Mouse (Mus musculus) heart, embryonic 13.5 days (tissue): ENCODE results near the gene Noxo1. TPM values are rescaled to one million over a fixed set of nuclear protein-coding genes. Genes with fewer than 3 reads are reported as not detected.
"Not testable (repeated sequence)": the region's sequence is repeated elsewhere in the genome, so short reads cannot be mapped to it uniquely, and the experiment has no call there.

Experiments
- ATAC-seq: fragments of 200-750 bp; cut with Nextera tagmentation; 2 replicates; pipeline ENCODE4 v1.8.0; 2017; ENCODE audit warnings: moderate TSS enrichment; ENCODE audit not compliant: insufficient number of reproducible peaks, low FRiP score, low TSS enrichment; ENCODE audit errors: extremely low read depth
- H3K27ac ChIP-seq: fragments of 300-500 bp; sonication (generic); replicated peaks from 2 replicates; pipeline ENCODE4 v1.5.1; 2015; ENCODE audit warnings: moderate library complexity, mild to moderate bottlenecking, inconsistent platforms
- H3K27me3 ChIP-seq: fragments of 300-500 bp; sonication (generic); replicated peaks from 2 replicates; pipeline ENCODE4 v1.6.1; 2015; ENCODE audit warnings: mild to moderate bottlenecking, inconsistent platforms
- H3K36me3 ChIP-seq: fragments of 300-500 bp; sonication (generic); 2 replicates; pipeline ENCODE4 v1.6.1; 2015; ENCODE audit warnings: mild to moderate bottlenecking, inconsistent platforms
- H3K4me1 ChIP-seq: fragments of 300-500 bp; sonication (generic); 2 replicates; pipeline ENCODE4 v1.6.1; 2015; ENCODE audit warnings: inconsistent platforms
- H3K4me2 ChIP-seq: fragments of 300-500 bp; sonication (generic); 2 replicates; pipeline ENCODE4 v1.6.1; 2015; ENCODE audit warnings: inconsistent platforms, mild to moderate bottlenecking, moderate library complexity
- H3K4me3 ChIP-seq: fragments of 300-500 bp; sonication (generic); 2 replicates; pipeline ENCODE4 v1.5.1; 2015; ENCODE audit warnings: moderate library complexity, mild to moderate bottlenecking, inconsistent platforms
- H3K9ac ChIP-seq: fragments of 300-500 bp; sonication (generic); 2 replicates; pipeline ENCODE4 v1.6.1; 2015; ENCODE audit warnings: inconsistent platforms, mild to moderate bottlenecking, moderate library complexity
- H3K9me3 ChIP-seq: fragments of 300-500 bp; sonication (generic); 2 replicates; pipeline ENCODE4 v1.6.1; 2016; ENCODE audit warnings: inconsistent platforms
- WGBS: fragments of 180-500 bp; shearing (Covaris S2); methylation state at CpG from one replicate; pipeline ENCODE4 v1.1.7; 2015; ENCODE audit warnings: mixed read lengths; 5-methylcytosine and 5-hydroxymethylcytosine counted together
- polyA plus RNA-seq: library from polyadenylated mRNA; unstranded; fragments of >200 nt; fragmentation: Nextera tagmentation; extraction: Ambion mirVana; gene quantifications from 2 replicates; pipeline ENCODE4 v1.2.1, GENCODE M21; 2015

Noxo1 gene
- polyA plus RNA-seq, 1 experiment from 2014 or later = 1.1 TPM

- H3K9ac ChIP-seq = peak within 1 kb of the TSS; percentile 63
- peak within 1 kb of the TSS; percentile 49 for H3K4me3 ChIP-seq
- peak within 1 kb of the TSS; percentile 72 for H3K4me2 ChIP-seq
- no peak within 1 kb of the TSS for H3K27ac ChIP-seq
- peaks cover 73% of the 10 kb centered on the region for H3K27me3 ChIP-seq
- H3K36me3 ChIP-seq = no peaks in the 10 kb centered on the region
- ATAC-seq = no peak
- 2% methylated on average over 47 of the region's 47 CpGs for WGBS
- H3K9me3 ChIP-seq = no peaks in the 10 kb centered on the region
- peaks cover 18% of the 10 kb centered on the region for H3K4me1 ChIP-seq
Measured at GRCm38 (mm10) chr17:24658017-24658758, 37.8 kb upstream of the Noxo1 start, which contains the start of gene Npw. Gene Npw (minus strand): TSS chr17:24658457.

- H3K27me3 ChIP-seq = peaks cover 14% of the 10 kb centered on the region
- not testable (repeated sequence) for H3K9me3 ChIP-seq, H3K9ac ChIP-seq, H3K27ac ChIP-seq, H3K4me3 ChIP-seq, H3K36me3 ChIP-seq, ATAC-seq, H3K4me2 ChIP-seq
- peaks cover 27% of the 10 kb centered on the region for H3K4me1 ChIP-seq
- 61% methylated on average over 7 of the region's 7 CpGs for WGBS
Measured at GRCm38 (mm10) chr17:24667011-24667410, 29.0 kb upstream of the Noxo1 start.

- no peaks in the 10 kb centered on the region for H3K36me3 ChIP-seq
- H3K9ac ChIP-seq = no peak overlapping the region
- ATAC-seq = no peak
- WGBS = 22% methylated on average over 6 of the region's 6 CpGs
- H3K4me1 ChIP-seq = peaks cover 31% of the 10 kb centered on the region
- no peaks in the 10 kb centered on the region for H3K9me3 ChIP-seq
- H3K27ac ChIP-seq = no peak overlapping the region
- no peak overlapping the region for H3K4me3 ChIP-seq
- peaks cover 11% of the 10 kb centered on the region for H3K27me3 ChIP-seq
- no peak overlapping the region for H3K4me2 ChIP-seq
Measured at GRCm38 (mm10) chr17:24667416-24667815, 28.6 kb upstream of the Noxo1 start.

- Histone ChIP-seq H3K4me2 (peak overlapping the region; percentile 85), H3K4me1 (peaks cover 44% of the 10 kb centered on the region), H3K9ac (peak overlapping the region; percentile 98), H3K27ac (peak overlapping the region; percentile 85), H3K4me3 (peak overlapping the region; percentile 87)
- not testable (repeated sequence) for ATAC-seq, H3K9me3 ChIP-seq, H3K27me3 ChIP-seq, H3K36me3 ChIP-seq
- 9% methylated on average over 15 of the region's 15 CpGs for WGBS
Measured at GRCm38 (mm10) chr17:24669214-24669544, 26.9 kb upstream of the Noxo1 start.

- Histone ChIP-seq H3K4me3 (peak within 1 kb of the TSS; percentile 87), H3K36me3 (peaks cover 3% of the 10 kb centered on the region; the same call in 1 of the 2 replicates), H3K27ac (peak within 1 kb of the TSS; percentile 85), H3K9me3 (no peaks in the 10 kb centered on the region), H3K27me3 (0 out of 2 replicates have a peak, but pooled peaks cover 8% of the 10 kb centered on the region), H3K4me1 (peaks cover 46% of the 10 kb centered on the region), H3K9ac (peak within 1 kb of the TSS; percentile 98), H3K4me2 (peak within 1 kb of the TSS; percentile 85)
- under 1% methylated on average over 67 of the region's 80 CpGs for WGBS
- peak; percentile 97 for ATAC-seq
Measured at GRCm38 (mm10) chr17:24669545-24670245, 26.3 kb upstream of the Noxo1 start, which contains the start of gene Zfp598. Gene Zfp598 (plus strand): TSS chr17:24669687.

GRCm38 (mm10) chr17:24670246-24670844 lies 25.7 kb upstream of the Noxo1 start:
- Histone ChIP-seq H3K36me3 (peaks cover 3% of the 10 kb centered on the region; the same call in 1 of the 2 replicates), H3K27me3 (0 out of 2 replicates have a peak, but pooled peaks cover 7% of the 10 kb centered on the region), H3K27ac (peak overlapping the region; percentile 85), H3K9ac (peak overlapping the region; percentile 98), H3K9me3 (no peaks in the 10 kb centered on the region), H3K4me3 (peak overlapping the region; percentile 87), H3K4me1 (peaks cover 47% of the 10 kb centered on the region), H3K4me2 (peak overlapping the region; percentile 85)
- no peak for ATAC-seq
- 9% methylated on average over 8 of the region's 8 CpGs for WGBS

- H3K4me1 ChIP-seq = peaks cover 54% of the 10 kb centered on the region
- H3K4me3 ChIP-seq = peak overlapping the region; percentile 87; the same call in 1 of the 2 replicates
Measured at GRCm38 (mm10) chr17:24671346-24671745, 24.7 kb upstream of the Noxo1 start.

GRCm38 (mm10) chr17:24672141-24672540 lies 23.9 kb upstream of the Noxo1 start:
- peak overlapping the region; percentile 98 for H3K9ac ChIP-seq
- no peaks in the 10 kb centered on the region for H3K9me3 ChIP-seq
- 28% methylated on average over 5 of the region's 5 CpGs for WGBS
- no peak for ATAC-seq
- H3K4me2 ChIP-seq = peak overlapping the region; percentile 85
- no peak overlapping the region; the same call in 1 of the 2 replicates for H3K4me3 ChIP-seq
- H3K27ac ChIP-seq = no peak overlapping the region
- H3K27me3 ChIP-seq = no peaks in the 10 kb centered on the region
- peaks cover 54% of the 10 kb centered on the region for H3K4me1 ChIP-seq
- peaks cover 10% of the 10 kb centered on the region for H3K36me3 ChIP-seq

More at GRCm38 (mm10) chr17:24671346-24671745, 24.7 kb upstream of the Noxo1 start:
- Histone ChIP-seq H3K27ac (no peak overlapping the region), H3K4me2 (peak overlapping the region; percentile 85), H3K36me3 (peaks cover 3% of the 10 kb centered on the region; the same call in 1 of the 2 replicates), H3K27me3 (0 out of 2 replicates have a peak, but pooled peaks cover under 1% of the 10 kb centered on the region), H3K9me3 (no peaks in the 10 kb centered on the region), H3K9ac (peak overlapping the region; percentile 98)
- 70% methylated on average over 5 of the region's 5 CpGs for WGBS
- no peak for ATAC-seq

GRCm38 (mm10) chr17:24674277-24674676 lies 21.8 kb upstream of the Noxo1 start:
- Histone ChIP-seq H3K4me2 (no peak overlapping the region), H3K9me3 (no peaks in the 10 kb centered on the region), H3K4me1 (peaks cover 47% of the 10 kb centered on the region), H3K36me3 (peaks cover 31% of the 10 kb centered on the region), H3K4me3 (no peak overlapping the region), H3K9ac (peak overlapping the region; percentile 56), H3K27ac (no peak overlapping the region), H3K27me3 (no peaks in the 10 kb centered on the region)
- no peak for ATAC-seq
- 68% methylated on average over 7 of the region's 7 CpGs for WGBS

GRCm38 (mm10) chr17:24676187-24676586 lies 19.8 kb upstream of the Noxo1 start:
- H3K27ac ChIP-seq = no peak overlapping the region
- WGBS = 57% methylated on average over 2 of the region's 2 CpGs
- H3K4me1 ChIP-seq = peaks cover 35% of the 10 kb centered on the region
- no peaks in the 10 kb centered on the region for H3K9me3 ChIP-seq
- H3K36me3 ChIP-seq = peaks cover 50% of the 10 kb centered on the region
- ATAC-seq = no peak
- no peak overlapping the region for H3K4me3 ChIP-seq
- H3K9ac ChIP-seq = 0 out of 2 replicates have a peak overlapping the region, but pooled peaks have one; percentile 2
- H3K4me2 ChIP-seq = no peak overlapping the region
- H3K27me3 ChIP-seq = no peaks in the 10 kb centered on the region

GRCm38 (mm10) chr17:24676877-24677276 lies 19.2 kb upstream of the Noxo1 start:
- ATAC-seq = no peak
- no peaks in the 10 kb centered on the region for H3K27me3 ChIP-seq
- H3K4me2 ChIP-seq = no peak overlapping the region
- H3K27ac ChIP-seq = no peak overlapping the region
- no peak overlapping the region for H3K9ac ChIP-seq
- H3K9me3 ChIP-seq = no peaks in the 10 kb centered on the region
- 90% methylated on average over 5 of the region's 5 CpGs for WGBS
- H3K4me3 ChIP-seq = no peak overlapping the region
- H3K36me3 ChIP-seq = peaks cover 57% of the 10 kb centered on the region
- H3K4me1 ChIP-seq = peaks cover 28% of the 10 kb centered on the region
